Mouse (Mus musculus) cortical plate, adult 2 months (tissue): ENCODE data around the gene Zfhx3. TPM values are rescaled to one million over a fixed set of nuclear protein-coding genes. Genes with fewer than 3 reads are reported as not detected.

Source experiments
- H3K27ac ChIP-seq: fragments of 200-500 bp; 2 replicates; pipeline ENCODE4 v1.5.1; 2012; ENCODE audit warnings: low read length, control low read depth, inconsistent platforms; ENCODE audit not compliant: insufficient read depth
- H3K4me1 ChIP-seq: fragments of 200-500 bp; 2 replicates; pipeline ENCODE4 v1.6.1; 2011; ENCODE audit warnings: low read length; ENCODE audit not compliant: control insufficient read depth, insufficient read depth
- H3K4me3 ChIP-seq: fragments of 200-500 bp; 2 replicates; pipeline ENCODE4 v1.5.1; 2011; ENCODE audit warnings: mild to moderate bottlenecking, low read length, control low read depth; ENCODE audit not compliant: insufficient read depth
- CTCF ChIP-seq: fragments of 200-500 bp; IDR thresholded peaks from 2 replicates; pipeline ENCODE4 v1.5.1; 2011; ENCODE audit warnings: mild to moderate bottlenecking, control low read depth, low read length; ENCODE audit not compliant: insufficient read depth; ENCODE audit errors: extremely low read depth
- POLR2A ChIP-seq: fragments of 200-500 bp; IDR thresholded peaks from 2 replicates; pipeline ENCODE4 v1.6.1; 2011; ENCODE audit warnings: mild to moderate bottlenecking, low read length, control low read depth; ENCODE audit not compliant: insufficient read depth; ENCODE audit errors: extremely low read depth
- polyA plus RNA-seq: library from polyadenylated mRNA; depleted of rRNA; stranded (reverse); fragments of >200 nt; gene quantifications from 2 replicates; pipeline ENCODE4 v1.2.3, GENCODE M21; 2012

Zfhx3 gene
- polyA plus RNA-seq, 1 experiment, result 1.3 TPM

DNA sequence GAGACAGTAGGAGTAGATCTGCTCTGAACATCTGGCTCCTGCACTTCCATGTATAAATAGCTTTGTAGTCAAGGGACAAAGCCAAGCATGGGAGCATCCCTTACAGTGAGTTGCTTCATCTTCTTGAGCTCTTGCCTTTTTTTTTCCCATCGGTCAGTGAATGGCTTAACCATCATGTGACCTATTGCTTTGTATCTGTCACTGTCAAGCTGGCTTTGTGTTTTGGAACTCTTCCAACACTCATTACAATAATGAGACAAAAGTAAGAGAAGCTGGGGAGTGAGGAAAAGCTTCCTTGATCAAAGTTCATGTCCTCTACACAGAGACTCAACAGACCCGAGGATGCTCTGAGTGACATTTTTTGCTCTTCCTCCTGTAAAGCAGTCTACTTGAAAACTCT, 183.0 kb downstream of the Zfhx3 start:
- TF ChIP-seq CTCF (no peak), POLR2A (no peak)
- Histone ChIP-seq H3K27ac (no peak overlapping the region), H3K4me3 (no peak overlapping the region), H3K4me1 (no peaks in the 10 kb centered on the region; the same call in 1 of the 2 replicates)

DNA sequence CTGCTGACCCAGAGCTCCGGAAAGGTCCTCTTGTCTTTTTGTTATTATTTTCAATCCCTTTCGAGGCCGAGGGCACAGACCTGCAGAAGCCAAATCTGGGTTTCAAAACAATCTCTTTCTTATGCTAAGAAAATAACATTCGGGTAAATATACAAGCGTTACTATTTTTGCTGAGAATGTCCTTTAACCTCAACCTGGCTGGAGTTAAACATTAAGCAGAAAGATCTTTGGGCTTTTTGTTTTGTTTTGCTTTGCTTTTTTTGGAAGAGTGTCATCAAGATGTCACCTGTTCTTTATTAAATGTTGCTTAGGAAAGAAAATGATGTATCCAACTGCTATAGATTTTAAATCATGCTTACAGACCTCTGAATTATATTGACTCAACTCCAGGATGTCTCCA, 204.1 kb downstream of the Zfhx3 start:
- no peak overlapping the region for H3K4me3 ChIP-seq
- H3K27ac ChIP-seq, result no peak overlapping the region
- no peak for TF ChIP-seq POLR2A
- H3K4me1 ChIP-seq, result no peaks in the 10 kb centered on the region

DNA sequence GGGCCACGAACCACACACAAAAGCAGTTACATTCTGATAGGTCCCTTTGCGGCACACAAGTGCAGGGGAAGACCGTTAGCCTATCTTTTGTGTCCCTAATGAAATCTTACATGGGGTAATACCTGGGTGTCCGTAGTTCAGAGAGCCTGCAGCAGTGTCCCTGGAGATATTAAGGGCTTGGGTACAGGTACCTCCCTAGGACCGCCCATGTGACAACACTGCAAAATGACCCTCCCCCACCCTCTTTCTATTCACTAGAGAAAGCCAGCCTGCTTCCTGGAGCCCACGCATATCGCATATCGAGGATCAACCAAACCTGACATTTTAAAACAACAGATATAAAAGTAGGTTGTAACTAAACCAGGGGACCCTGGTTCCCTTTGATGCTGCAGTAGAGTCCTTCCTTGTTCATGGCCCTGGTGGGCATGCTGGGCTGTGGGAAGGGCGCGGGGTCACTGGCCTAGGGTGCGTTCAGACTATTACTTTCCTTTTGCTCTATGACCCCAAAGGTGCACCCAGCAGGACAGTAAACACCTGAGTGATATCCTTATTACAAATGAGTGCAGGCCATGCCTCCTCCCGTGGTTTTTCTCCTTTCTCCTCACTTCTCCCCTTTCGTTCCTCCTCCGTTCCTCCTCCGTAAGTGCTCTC, 206.3 kb downstream of the Zfhx3 start:
- Histone ChIP-seq H3K27ac (no peak overlapping the region), H3K4me1 (no peaks in the 10 kb centered on the region), H3K4me3 (no peak overlapping the region)
- TF ChIP-seq POLR2A (no peak), CTCF (no peak)

DNA sequence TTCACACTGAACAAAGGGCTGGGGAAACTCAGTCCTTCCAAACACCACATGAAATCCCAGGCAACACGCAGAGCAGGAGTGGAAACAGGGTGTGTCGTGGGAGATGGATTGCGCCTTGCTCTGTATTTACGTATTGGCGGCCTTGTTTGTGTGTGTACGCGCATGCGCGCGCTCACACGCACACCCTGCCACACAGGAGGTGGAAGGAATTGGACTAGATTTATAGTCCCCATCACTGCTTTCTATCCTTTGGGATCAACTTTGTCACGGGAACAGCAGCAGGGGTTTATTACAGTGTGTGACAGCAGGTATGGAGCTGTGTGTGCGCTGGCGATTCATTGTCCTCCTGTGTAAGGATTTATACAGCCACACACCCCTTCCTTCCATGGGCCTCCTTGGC, 228.4 kb downstream of the Zfhx3 start:
- no peak overlapping the region for H3K4me3 ChIP-seq
- TF ChIP-seq CTCF, result no peak
- no peak for TF ChIP-seq POLR2A
- H3K27ac ChIP-seq, result no peak overlapping the region

DNA sequence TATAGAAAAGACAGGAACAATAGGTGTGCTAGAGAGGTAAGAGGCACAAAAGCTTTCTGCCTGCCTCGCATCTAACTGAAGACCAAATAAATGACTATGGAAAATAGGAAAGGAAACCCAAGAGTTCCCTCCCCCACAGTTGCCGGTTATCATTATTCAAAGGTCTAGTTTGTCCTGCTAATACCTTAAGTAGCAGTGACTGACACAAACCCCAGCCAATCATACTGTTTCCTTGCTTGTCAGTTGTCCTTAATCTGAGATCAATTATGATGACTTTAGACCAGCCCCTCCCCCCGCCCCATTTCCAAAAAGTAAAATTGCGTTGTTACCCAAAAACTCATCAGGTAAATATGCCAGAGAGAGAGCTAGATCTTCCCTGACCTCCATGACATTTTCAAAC, 240.9 kb downstream of the Zfhx3 start:
- TF ChIP-seq POLR2A (no peak), CTCF (no peak)
- H3K27ac ChIP-seq, result no peak overlapping the region
- H3K4me1 ChIP-seq, result no peaks in the 10 kb centered on the region
- H3K4me3 ChIP-seq, result no peak overlapping the region

More for the DNA sequence above, 228.4 kb downstream of the Zfhx3 start:
- no peaks in the 10 kb centered on the region for H3K4me1 ChIP-seq

DNA sequence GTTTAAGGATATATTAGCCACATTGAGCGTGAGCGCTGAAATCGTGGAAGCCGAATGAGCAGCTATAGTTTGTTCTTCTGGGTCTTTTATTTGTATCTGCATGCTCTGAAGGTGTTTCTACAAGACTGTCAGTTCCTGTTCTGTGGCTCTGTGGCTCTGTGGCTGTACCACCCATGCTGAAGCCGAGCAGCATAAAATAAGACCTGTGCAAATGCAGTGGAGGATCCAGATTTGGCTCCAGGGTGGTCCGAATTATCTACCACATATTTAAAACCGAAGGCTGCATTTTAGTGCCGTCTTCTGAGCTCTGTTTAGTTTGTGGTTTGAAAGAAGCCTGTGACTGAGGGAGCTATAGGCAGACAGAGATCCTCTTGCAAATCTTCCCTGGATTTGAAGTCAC, 241.5 kb downstream of the Zfhx3 start:
- H3K4me3 ChIP-seq, result no peak overlapping the region
- H3K27ac ChIP-seq, result no peak overlapping the region
- TF ChIP-seq POLR2A (no peak), CTCF (no peak)
- no peaks in the 10 kb centered on the region for H3K4me1 ChIP-seq

DNA sequence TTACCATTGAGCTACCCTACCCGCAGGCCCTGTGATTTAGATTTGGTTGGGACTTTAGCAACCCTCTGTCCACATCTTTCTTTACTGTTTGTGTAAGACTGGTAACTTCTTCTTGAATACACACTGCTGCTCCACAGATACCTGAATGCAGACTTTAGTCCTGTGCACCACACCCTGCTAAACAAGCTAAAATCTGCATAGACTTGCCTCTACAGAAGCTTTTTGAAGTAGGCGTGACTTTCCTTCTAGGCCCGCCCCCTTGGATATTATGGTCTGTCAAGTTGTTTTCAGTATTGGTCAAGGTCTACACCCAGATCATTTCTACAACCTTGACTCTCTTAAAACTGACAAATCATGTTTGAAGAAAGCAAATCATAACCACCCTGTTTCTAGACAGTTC, 243.8 kb downstream of the Zfhx3 start:
- TF ChIP-seq POLR2A (no peak), CTCF (no peak)
- no peaks in the 10 kb centered on the region for H3K4me1 ChIP-seq
- H3K27ac ChIP-seq, result no peak overlapping the region
- no peak overlapping the region for H3K4me3 ChIP-seq

DNA sequence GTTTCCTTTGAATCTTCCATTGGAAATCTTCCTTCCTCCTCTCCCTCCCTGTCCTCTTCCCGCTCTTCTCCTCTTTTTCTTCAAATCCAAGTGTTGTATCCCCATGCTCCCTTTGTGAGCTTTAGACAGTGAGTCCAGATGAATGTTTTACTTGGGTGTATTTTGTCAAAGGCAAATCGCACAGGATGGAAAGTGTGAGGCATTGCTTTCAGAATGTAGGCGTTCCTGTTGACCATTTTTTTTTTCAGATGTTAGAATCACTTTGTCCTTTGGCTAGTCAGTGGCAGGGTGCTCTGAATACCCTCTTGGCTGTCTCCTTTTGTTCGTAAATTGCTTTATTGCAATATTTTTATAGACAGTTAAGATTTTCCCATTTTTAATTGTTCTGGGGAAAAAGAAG, 245.6 kb downstream of the Zfhx3 start:
- Histone ChIP-seq H3K4me3 (no peak overlapping the region), H3K27ac (no peak overlapping the region), H3K4me1 (no peaks in the 10 kb centered on the region)
- no peak for TF ChIP-seq POLR2A
- TF ChIP-seq CTCF, result no peak

DNA sequence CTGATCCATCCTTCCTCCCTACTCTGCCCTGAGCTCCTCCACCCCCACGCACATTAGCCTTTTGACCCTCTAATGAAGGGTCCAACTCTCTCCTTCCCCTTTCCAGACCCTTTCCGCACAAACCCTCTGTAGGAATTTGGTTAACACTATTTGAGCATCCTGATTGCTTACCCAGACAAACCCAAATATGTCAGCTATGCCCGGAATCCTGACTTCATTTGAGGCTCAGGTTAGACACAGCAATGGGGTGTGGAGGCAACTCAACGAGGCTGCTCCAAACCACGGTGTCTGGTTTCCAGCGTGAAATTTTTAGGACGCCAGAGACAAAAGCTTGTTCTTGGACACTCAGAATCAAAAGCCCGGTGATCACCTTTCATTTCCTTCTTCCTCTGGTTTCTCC, 252.1 kb downstream of the Zfhx3 start:
- Histone ChIP-seq H3K4me3 (no peak overlapping the region), H3K27ac (no peak overlapping the region), H3K4me1 (no peaks in the 10 kb centered on the region)
- TF ChIP-seq POLR2A (no peak), CTCF (no peak)

DNA sequence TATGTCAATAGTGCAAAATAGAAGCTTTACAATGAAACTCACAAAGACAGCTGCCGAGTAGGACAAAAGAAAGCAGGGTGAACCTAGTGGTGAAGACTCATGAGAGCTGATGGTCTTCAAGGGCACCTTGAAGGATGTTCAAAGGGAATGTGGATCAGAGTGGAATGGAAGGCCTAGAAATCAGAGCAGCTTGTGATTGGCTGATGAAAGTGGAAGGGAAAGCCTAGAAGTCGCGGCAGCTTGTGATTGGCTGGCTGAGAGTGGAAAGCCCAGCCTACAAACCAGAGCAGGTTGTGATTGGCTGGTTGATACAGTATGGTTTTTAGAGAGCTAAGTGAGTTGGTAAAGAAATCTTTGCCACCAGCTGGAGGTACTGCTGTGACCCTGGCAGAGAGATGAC, 272.6 kb downstream of the Zfhx3 start:
- TF ChIP-seq CTCF (no peak), POLR2A (no peak)
- no peak overlapping the region for H3K27ac ChIP-seq
- no peaks in the 10 kb centered on the region for H3K4me1 ChIP-seq
- no peak overlapping the region for H3K4me3 ChIP-seq
